Mouse (Mus musculus): ENCODE results near the gene 4930430F08Rik.

- TF ChIP-seq POLR2A (IDR thresholded peaks at IDR 0.05; ENCODE audit: borderline replicate concordance, extremely low read depth, insufficient read depth, insufficient read length, poor library complexity, severe bottlenecking) (no peak), CTCF (IDR thresholded peaks at IDR 0.05; ENCODE audit: borderline replicate concordance, extremely low read depth, insufficient read depth, insufficient read length) (no peak)
Measured at GRCm38 (mm10) chr10:100571707-100572106, 18.5 kb downstream of the 4930430F08Rik start.

Measured in brain, embryonic 14.5 days (tissue).